In genomic region chr2:26470967-26471366, GRCm38 (mm10) we compare ENCODE assay signal across 15 mouse cellular contexts.
"Had no signal": no experiment of that assay in that cellular context is flagged by ENCODE, and none has a peak within 500 bp of the region (broad histone marks: within the 10 kb centered on the region; RNA-seq: fewer than 3 reads in every experiment).

No protein-coding gene starts in this region.

- H3K4me2 ChIP-seq: limb, embryonic 12.5 days; midbrain, embryonic 15.5 days; neural tube, embryonic 13.5 days; stomach, embryonic 15.5 days had no signal

- H3K36me3 ChIP-seq: midbrain, embryonic 15.5 days had no signal

- H3K4me1 ChIP-seq: stomach, embryonic 15.5 days had no signal

- H3K27ac ChIP-seq: kidney, postnatal 0 days; limb, embryonic 12.5 days; liver, embryonic 14.5 days; midbrain, embryonic 10.5 days; stomach, embryonic 15.5 days had no signal

- DNase-seq: kidney, postnatal 36 days; layer of hippocampus, adult 9-11 months; layer of hippocampus, postnatal 36 days; lung, adult 18-20 months; retina, postnatal 1 day; right cerebral cortex, postnatal 14 days; thymus, adult 2 months; thymus, postnatal 25 days had no signal

- H3K9ac ChIP-seq: limb, embryonic 12.5 days; liver, embryonic 14.5 days; midbrain, embryonic 15.5 days; stomach, embryonic 15.5 days had no signal

- H3K4me3 ChIP-seq: limb, embryonic 12.5 days; midbrain, embryonic 10.5 days; midbrain, embryonic 15.5 days; neural tube, embryonic 13.5 days; stomach, embryonic 15.5 days had no signal

- H3K9me3 ChIP-seq: limb, embryonic 12.5 days; midbrain, embryonic 10.5 days; midbrain, embryonic 15.5 days; neural tube, embryonic 13.5 days; stomach, embryonic 15.5 days had no signal

- H3K27me3 ChIP-seq: limb, embryonic 12.5 days; midbrain, embryonic 15.5 days; neural tube, embryonic 13.5 days; stomach, embryonic 15.5 days had no signal

- ATAC-seq: midbrain, embryonic 15.5 days had no signal
